Mouse (Mus musculus) cerebellum, adult 9-10 months (tissue): ENCODE data around the gene Cfap61.

ENCODE experiments used
- DNase-seq: peaks from one replicate; pipeline ENCODE4 v3.0.0; 2022

Cfap61 gene

DNA sequence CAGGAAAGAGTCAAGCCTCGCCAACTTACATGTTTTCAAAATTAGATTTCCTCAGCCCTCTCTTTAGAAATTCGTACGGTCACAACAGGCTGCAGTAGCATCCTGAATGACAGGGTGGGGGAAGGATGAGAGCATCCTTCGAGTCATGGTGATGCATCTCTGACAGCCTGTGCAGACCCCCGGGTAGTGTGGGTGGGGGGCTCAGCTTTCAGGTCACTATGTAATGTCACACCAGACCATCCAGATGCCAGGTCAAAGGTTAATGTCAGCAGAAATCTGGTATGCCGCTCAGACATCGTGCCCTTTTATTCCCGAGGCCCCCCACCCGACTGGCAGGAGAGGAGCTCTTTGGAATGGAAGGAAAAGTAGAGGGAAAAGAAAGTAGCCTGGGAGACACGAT is 15.7 kb downstream of the Cfap61 start:
- DNase-seq, result no peak

DNA sequence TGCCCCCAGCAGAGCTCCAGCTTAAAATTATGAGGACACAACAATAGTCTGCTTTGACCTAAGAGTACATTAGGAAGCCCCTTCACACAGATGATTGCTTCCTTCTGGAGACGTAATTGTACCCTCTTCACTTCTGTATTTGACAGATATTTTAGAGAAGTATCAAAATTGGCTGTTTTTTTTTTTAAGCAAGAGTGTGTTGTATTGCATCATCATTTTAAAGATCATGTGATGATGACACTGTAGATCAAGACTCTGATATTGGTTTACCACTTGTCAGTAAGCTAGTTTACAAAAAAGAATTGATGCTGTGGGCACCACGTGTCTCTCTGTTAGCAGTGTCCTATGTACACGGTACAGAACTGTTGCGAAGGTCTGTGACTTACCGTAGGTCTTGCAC is 18.1 kb downstream of the Cfap61 start:
- DNase-seq, result no peak

DNA sequence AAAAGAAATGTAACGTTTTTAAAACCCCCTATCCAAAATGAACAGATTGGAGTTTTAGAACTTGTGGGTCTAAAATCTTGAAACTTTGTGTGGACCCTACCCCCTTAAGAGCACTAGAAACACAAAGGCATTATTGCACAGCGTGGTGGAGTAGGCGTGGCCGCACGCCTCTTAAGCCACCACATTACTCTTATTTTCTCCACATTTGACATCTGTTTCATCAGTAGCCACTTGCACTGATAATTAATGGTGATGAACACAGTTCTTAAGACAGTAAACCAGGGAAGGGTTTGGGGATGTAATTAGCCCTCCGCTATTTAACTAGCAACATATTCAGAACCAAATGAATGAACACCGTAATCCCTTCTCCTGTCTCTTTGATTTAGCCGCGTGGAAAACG is 21.3 kb downstream of the Cfap61 start:
- no peak for DNase-seq

DNA sequence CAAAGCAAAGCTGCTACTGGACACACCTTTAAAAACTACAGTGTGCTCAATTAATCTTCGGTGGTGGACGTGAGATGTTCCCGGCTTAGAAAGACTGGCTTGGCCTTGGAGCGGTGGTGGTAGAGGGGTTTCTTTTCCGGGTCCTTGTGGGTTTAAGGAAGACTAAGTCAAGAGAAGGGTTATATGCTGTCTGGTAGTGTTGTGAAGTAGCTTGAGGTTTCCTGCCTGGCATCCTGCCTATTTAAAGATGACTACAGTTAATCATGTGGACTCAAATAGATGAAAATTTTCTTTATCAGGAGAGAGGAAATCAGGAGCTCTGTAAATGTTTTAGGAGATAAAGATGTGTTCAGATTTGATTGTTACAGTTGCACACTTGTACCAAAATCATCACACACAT is 21.7 kb downstream of the Cfap61 start:
- DNase-seq, result no peak

DNA sequence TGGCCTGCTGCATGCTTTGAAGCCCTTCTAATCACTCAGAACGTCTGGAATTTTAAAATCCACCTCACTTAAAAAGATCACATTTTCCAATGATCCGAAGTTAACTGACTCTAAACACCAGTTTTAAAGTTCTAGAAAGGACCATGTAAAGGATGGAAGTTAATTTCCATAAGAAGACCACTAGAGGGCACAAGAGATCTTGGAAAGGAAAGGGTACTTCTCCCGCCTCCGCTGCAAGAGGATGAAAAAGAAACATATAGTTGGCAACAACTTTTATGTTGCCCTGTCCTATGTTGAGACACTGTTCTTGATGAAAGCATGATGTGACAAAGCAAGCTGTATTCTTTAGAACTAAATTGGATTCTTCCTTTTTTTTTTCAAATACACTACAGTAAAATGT is 22.9 kb downstream of the Cfap61 start:
- peak; percentile 52 for DNase-seq

DNA sequence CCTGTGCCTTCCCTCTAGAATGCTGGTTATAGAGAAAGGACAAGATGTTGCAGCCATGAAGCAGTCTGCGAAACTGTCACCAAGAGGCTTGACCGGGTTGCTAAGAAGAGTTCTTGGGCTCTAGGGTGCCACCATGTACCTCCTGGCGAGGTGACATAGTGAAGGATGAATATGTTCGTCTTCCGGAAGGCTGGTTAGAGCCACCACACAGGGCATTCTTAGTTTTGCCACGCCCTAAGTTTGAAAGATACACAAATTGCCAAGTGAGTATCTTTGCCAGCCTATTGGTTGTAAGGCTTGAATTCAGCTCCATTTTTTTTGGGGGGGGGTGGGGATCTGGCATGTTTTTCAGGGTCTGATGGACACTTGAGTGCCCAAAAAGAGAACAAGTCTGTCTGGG is 23.5 kb downstream of the Cfap61 start:
- DNase-seq, result no peak

DNA sequence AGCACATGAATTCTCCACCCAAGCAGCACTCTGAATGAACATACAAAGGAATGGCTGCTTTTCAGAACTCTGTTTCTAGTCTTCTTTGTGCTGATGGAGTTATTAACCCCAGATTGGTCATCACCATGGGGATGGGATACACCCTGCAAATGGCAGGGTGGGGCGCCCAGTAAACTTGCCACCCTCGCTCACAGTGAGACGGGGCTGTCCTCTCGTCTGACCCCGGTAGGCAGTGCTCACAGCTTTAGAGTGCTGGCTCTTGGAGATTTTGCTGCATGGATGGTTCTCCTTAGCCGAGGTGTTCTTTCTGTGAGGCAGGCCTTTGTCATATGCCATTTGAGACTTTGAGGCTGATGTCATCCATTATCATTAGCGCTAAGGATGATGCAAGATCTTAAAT is 24.0 kb downstream of the Cfap61 start:
- no peak for DNase-seq

DNA sequence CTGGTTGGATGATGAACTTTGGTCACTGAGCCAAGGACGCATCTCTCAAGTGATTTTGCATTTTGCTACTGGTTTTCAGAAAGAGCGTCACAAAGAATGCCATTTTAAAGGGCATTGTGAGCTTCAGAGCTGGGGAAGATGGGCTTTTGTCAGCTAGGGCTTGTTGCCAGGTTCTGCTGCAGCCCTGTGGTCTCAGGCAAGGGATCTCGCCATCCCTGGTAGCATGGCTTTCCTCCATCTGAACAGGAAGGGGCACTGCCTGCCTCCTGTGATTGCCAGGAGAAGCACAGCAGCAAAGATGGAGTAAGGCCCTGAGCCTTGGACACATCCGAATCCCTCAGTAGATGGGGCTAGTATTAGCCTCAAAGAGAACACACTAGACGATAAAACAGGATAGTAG is 27.3 kb downstream of the Cfap61 start:
- DNase-seq, result no peak

DNA sequence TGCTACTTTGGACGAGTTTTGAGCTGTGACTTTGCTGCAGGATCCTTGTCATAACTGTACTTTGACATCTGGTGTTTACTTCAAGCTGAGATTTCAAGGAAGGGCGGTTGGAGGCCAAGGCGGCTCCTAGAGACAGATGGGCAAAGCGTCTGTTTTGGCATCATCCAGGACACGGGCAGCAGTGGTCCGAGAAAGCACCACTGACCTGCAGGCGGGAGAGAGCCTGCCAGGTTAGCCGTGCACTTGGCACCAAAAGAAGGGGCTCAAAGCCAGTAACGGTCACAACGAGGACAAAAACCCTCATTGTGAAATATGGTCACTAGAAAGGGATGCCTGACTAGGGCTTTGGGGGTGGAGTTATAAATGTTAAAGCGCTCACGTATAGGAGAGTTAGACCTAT is 36.2 kb downstream of the Cfap61 start:
- peak; percentile 91 for DNase-seq

DNA sequence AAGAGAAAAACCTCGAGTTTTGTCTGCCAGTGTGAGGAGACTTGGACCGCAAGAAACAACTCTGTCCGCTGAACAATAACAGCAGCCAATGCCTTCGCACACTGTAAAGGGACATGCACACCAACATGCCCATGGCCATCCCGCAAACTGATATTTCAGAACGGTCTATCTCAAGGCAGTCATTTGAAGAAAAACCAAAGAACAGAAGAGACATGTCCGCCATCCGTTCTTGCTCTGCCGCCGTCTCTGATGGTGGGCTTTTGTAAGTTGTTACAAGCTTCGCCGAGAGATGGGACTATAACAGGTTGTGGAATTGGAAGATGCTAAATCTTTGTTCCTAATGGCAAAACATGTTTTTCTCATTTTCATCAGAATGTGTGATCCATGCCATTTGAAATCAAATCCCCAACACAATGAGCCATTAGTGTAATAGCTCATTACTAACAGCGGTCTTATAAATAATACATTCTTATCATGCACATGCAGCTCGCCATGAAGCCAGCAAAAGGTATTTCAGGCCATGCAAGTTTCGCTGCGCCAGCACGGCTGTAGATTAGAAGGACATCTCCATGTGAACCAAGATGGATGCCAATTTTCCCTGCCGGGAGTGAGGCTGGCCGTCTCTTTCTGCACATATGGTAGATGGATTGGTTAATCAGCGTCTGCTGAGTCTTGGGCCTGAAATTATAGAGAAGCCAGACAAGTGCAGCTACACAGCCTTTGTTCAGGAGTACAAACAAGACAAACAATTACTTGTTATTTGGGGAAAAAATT is 36.8 kb downstream of the Cfap61 start:
- peak; percentile 91 for DNase-seq

DNA sequence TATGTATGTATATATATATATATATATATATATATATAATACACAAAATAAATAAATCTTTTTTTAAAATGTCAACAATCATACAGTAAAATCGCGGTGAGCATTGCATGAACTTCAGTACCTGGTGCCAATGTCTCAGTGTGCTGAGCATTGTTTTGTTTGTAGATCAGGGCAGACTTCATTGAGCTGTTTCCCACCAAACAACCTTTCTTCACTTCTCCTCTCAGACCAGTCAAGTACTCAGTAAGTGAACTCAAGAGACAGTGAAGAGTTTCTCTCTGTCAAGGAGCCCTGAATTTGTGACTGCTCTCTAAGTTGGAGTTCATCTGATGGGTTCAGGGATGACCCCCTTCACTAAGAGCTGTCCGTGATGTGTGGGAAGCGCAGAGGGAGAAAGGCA is 38.0 kb downstream of the Cfap61 start:
- no peak for DNase-seq

DNA sequence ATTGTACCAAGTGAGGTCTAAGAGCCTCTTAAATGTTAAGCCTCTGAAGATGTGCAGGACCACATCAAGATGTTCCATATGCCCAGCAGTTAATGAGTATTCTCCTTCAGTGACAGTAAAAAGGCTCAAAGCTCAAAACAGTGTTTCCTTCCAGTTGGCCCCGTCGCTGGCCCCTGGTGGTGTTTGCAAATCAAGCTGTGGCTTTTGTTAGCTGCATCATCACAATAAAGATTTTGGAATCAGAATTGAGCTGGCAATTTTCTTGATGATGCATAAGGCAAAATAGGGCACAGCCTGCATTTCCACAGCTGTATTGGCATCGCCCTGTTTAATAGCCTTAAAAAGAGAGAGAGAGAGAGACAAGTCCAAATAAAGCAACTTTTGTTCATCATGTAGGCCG is 45.0 kb downstream of the Cfap61 start:
- DNase-seq, result no peak

DNA sequence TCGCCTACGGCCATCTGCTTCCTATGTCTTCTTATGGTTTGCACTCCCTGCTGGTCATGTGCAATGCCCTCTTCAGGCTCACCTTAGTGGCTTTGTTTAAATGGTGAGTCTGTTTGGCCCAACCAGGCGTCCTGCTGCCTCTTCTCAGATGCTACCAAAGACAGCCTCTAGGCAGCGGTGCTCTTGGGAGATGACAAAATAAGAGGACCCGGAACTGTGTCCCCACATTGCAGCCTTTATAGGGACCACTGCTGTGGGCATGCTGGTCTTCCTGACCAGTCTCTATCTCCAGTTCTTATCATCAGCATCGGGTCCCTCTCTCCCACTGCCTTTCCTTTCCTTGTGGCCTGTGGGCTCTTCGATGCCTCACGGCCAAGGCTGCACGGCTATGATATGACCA is 46.3 kb downstream of the Cfap61 start:
- no peak for DNase-seq

DNA sequence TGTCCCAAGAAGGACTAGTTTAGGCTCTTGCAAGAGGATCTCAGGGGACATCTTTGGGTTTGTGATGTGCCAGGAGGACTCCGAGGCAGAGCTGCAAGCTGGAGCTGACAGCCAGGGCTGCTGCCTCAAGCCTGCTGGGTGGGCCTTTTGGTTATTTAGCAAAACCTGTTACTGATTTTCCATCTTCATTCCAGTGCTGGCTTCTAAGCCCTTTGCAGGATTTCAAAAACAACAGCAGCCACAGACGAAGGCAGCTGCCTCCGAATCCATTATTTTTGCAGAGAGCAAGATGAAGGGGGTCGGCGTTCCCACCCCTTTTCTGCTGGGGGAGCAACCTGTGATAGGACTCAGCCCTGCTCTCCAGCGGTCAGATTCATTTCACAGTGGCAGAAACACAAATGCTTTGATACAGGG is 47.1 kb downstream of the Cfap61 start:
- no peak for DNase-seq

DNA sequence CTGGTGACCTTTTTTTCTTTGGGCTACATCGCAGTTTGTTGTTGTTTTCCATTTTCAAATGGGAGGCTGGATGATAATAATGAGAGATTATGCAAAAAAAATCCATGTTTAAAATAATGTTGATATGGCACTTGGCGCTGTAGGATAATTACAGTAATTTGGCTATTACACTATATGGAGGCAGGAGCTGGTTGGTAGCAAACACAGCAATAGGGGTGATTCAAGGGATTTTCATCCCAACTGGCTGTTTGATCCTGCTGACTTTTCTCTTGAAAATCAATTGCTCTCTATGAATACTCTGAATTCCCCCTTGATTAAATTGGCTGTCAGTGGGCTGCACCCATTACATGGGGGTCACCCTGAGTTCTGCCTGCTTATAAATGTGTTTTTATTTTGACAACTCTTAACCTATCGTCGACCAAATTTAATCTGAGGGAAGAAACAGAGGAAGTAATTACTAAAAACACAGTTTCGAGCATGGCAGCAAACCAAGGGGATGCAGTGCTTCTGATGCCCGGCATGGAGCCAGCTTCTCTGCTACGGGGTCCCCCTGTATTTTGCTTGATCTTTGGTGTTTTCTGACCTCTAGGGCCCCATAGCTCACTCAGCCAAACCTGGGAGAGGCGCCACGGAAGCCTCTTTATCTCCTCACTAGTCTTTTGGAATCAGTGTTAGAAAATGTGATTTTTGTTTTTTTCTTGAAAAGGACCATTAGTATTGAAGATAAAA is 47.9 kb downstream of the Cfap61 start:
- no peak for DNase-seq

DNA sequence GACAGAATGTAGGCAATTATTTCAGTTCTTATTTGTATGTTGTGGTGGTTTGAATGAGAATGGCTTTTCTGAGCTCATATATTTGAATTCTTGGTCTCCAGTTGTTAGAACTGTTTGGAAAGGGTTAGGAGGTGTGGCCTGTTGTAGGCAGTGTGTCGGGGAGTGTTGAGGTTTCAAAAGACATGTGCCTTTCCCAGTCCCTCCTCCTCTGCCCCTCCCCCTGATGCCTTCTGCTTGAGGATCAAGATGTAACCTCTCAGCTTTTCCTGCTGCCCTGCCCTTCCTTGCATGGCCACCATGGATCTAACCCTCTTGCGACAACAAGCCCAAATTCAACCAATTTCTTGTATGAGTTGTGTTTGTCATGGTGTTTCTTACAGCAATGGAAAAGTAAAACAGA is 53.2 kb downstream of the Cfap61 start:
- no peak for DNase-seq

DNA sequence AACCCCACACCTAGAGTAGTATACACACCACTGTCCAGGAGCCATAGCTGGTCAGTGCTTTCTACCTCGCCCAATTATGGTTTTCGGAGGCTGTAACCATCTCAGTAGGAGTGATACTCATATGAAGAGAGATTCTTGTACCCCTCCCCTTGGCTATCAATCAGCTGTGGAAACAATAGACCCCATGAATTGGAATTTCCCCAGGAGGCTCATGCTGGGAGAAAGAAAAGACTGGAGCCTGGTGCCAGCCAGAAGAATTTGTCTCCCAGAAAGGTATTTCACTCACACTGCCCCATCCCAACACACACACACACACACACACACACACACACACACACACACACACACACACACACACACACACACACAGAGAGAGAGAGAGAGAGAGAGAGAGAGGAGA is 55.9 kb downstream of the Cfap61 start:
- no peak for DNase-seq

DNA sequence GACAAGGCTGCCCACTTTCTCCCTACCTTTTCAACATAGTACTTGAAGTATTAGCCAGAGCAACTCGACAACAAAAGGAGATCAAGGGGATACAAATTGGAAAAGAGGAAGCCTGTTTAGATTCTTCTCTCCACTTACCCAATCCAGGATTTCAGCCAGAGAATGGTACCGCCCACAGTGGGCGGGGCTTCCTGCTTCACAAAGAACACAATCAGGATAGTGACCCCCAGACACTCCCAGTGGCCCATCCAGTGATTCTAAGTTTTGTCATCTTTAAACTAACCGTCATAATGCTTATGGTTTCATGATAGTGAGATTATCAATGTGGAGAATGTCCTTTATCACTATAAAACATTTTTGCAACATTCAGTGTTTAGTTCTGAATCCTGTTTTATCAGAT is 61.9 kb downstream of the Cfap61 start:
- no peak for DNase-seq

DNA sequence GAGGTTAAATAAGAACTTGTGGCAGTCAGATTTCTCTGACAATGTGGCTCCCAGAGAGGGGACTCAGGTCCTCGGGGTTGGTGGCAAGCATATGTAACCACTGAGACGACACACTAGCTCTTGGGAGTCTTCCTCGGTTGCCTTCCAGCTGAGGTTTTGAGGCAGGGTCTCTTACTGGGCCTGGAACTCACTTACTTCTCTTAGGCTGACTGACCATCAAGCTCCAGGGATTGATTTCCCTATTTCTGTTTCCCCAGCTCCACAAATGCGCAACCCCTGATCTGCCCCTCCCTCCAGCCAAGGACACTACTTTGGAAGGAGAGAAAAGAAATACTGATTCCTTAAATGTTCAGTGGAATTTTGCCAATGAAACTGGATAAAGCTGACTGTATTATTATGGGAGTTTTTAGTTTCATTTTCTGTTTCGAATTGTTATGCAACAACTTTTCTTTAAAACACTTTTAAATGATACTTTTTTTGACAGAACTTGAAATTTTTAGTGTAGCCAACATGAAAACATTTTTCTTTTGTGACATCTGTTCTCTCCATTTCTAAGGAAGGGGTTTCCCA is 63.5 kb downstream of the Cfap61 start:
- DNase-seq, result no peak

DNA sequence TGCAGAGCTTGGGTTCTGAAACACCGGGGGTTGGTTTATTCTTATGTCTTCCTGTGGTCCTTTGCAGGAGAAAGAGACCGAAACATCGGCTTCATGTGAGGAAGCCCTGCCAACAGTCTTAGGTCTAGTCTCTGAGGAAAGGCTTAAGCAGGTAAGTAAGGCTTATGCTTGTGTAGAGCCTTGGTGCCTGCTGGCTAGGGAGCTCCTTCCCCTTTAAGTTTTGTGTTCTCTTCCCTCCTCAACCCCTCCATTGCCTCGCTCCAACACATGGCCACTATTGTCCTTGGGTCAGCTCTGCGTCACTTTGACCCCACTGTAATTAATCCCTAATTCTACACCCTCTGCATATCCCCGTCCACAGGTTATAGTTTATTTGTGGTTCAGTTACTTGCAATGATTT is 74.2 kb downstream of the Cfap61 start:
- no peak for DNase-seq

DNA sequence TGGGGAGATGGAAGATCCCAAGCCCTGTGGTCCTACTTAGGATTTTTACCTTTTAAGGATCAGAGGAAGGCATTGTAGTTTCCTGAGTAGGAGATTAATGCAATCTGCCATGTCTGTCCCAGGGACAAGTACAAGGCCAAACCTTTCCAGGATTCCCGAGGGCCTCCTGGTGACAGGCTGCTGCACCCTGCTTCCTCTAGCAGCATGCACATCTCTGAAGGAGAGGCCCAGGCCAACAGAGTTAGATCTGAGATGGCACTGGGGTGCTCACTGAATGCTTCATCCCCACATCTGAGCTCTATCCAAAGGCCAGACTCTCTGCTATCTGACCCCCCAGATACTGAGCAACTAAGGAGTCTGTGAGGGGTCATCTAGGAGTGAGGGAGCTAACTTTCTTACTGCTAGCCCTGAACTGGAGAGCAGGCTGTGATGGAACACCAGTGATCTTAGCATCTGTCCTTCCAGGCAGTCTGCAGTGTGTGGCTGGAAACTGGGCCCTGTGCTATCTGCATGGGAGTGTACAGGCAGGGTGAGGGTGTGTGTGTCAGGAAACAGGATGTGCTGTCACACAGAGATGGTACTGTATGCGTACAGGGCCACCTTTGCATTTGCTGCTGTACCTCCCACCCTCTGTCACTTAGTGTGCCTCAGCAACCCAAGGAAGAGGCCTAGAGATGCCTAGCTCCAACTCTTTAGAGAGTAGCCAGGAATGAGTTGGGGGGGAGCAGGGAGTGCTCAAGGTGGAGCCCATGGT is 75.2 kb downstream of the Cfap61 start:
- DNase-seq, result no peak

DNA sequence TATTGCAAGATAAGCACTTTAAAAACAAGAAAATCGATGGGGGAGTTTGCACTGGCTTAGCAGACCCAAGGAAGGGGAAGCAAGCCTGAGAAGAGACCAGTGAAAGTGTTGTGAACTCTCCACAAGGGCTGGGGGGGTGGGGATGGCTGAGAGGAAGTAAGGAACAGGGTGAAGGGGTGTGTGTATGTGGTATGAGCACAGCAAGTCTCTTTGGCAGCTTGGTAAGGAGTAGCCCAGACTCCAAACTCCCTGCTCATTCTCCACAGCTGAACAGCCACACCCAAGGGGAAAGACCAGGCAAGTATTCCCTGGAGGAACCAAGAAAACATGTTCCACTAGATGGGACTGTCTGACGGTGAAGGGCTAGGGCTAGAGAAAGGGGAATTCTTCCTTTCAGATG is 76.2 kb downstream of the Cfap61 start:
- DNase-seq, result no peak

DNA sequence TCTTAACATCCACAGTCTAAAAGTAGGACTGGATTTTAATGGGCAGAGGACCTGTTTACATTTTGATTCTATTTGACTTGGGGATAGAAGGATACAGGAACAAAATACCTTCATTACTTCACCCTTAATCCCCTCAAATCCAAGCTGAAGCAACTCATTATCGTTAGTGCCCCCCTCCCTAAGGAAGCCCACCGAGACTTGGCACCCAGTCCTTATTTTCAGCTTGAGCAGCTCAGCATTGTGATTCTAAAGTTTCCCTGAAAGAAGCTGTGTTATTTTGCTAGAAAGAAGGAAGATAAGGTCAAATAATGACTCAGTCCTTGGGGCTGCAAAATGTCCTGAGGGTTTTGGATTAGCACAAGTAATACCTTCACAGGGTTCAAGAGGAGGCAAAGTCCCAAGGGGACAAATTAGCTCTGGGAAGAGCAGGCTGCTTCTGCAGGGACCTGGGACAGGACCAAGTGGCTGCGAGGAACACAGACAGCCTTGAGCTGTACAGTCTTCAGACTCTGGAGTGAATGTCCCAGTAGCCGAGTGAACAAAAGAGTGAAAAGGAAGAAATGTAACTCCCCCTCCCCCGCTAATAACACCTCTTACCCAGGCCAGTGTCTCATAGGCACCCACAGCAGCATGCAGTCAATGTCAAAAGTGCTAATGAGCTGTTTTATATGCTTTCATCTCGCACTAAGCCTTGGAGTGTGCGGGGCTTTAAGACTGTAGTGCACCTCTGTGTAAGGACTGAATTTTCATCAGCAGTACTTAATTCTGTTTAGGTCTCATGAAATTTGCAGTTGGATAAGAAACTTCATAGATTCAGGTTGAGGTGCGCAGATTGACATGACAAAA is 81.0 kb downstream of the Cfap61 start:
- DNase-seq, result no peak
